Mouse (Mus musculus): Measurements from ENCODE around the gene Gm20931. TPM values are rescaled to one million over a fixed set of nuclear protein-coding genes. Genes with fewer than 3 reads are reported as not detected.
"Not testable (repeated sequence)": the region's sequence is repeated elsewhere in the genome, so short reads cannot be mapped to it uniquely, and the experiment has no call there.

The Gm20931 gene
- not detected in 2 replicates for polyA plus RNA-seq (2015; fragmentation: Nextera tagmentation; extraction: Ambion mirVana)

DNA sequence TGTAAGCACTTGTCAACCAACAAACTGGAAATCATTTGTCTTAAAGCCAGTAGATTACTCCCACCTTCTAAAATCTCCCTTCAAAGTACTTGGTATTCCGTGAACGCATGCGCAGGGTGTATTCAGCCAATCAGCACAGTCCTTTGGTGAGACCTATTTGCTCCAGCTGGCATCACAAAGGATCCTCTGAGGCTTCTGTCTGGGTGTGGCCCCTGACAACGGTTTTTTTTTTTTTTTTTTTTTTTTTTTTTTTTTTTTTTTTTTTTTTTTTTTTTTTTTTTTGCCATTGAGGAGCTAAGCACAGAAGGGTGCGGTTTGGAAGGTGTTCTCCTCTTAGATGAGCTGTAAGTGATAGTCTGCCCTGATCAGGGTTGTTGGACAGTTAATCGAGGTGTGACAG lies at the start of gene Gm20931:
Gene Gm20931, plus strand, starts transcription at position 301 of the 400 bp plus-strand sequence.
- H3K9ac ChIP-seq (ENCODE audit: low read depth, low read length); H3K27me3 ChIP-seq (replicated peaks; ENCODE audit: control insufficient read depth, insufficient read depth, low read length); H3K27ac ChIP-seq (ENCODE audit: low read depth, low read length); H3K36me3 ChIP-seq (ENCODE audit: control insufficient read depth, insufficient read depth); H3K4me3 ChIP-seq (ENCODE audit: low read depth, low read length); H3K9me3 ChIP-seq (ENCODE audit: control insufficient read depth); ATAC-seq; H3K4me2 ChIP-seq (replicated peaks; ENCODE audit: low read depth); H3K4me1 ChIP-seq (replicated peaks; ENCODE audit: control insufficient read depth, insufficient read depth, low read length): not testable (repeated sequence)
- WGBS: no CpG with 5 or more reads among the region's 6 CpGs

Measured in intestine, postnatal 0 days (tissue).